Mouse (Mus musculus): ENCODE results near the gene 1810024B03Rik.

DNA sequence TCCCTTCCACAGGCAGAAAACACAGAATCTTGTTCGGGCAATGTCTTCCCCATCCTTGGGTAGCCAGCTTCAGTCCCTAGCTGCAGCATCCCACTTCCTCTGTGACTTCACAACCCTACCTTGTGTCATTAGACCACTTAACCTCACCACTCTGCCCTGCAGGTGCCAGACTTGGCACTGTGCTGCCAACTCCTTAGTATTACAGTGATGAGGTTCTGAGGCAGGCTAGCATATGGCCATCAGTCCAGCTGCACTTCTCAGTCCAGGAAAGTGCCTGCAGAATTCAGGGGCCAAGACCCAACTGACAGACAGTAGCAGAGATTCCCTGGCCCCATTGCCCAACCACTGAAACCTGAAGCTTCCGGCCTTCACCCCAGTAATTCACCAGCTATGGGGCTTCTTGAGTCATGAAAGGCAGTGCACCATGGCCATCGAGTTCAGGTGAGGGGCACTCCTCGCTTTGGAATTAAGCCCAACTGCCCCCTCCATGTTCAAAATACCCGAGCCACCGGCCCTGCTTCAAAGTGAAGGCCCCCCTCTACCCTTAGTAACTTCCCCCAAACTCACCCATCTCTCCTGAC lies 65.4 kb downstream of the 1810024B03Rik start:
- TF ChIP-seq CTCF (IDR thresholded peaks at IDR 0.05; ENCODE audit: low read depth, low read length), result no peak
- no peak for TF ChIP-seq GATA1 (IDR thresholded peaks at IDR 0.05; ENCODE audit: borderline replicate concordance, low read length)
- TF ChIP-seq POLR2AphosphoS5 (IDR thresholded peaks at IDR 0.05; ENCODE audit: insufficient replicate concordance, low read depth, low read length), result no peak
